Mouse (Mus musculus): Measurements from ENCODE around the gene Zfp580.

- no peak for TF ChIP-seq CTCF (IDR thresholded peaks at IDR 0.05; ENCODE audit: extremely low read depth, insufficient read depth, insufficient read length, insufficient replicate concordance)
- no peak for TF ChIP-seq POLR2A (IDR thresholded peaks at IDR 0.05; ENCODE audit: low read depth, low read length)
Measured at GRCm38 (mm10) chr7:5089853-5090252, 38.5 kb downstream of the Zfp580 start.

All from spleen, adult 2 months (tissue).